Mouse (Mus musculus) embryonic facial prominence, embryonic 10.5 days (tissue): ENCODE data around the gene Astn2. TPM values are rescaled to one million over a fixed set of nuclear protein-coding genes. Genes with fewer than 3 reads are reported as not detected.

Experiments used
- DNase-seq: peaks from one replicate; pipeline ENCODE4 v3.0.0-alpha.2; 2017; ENCODE audit warnings: low spot score
- H3K27ac ChIP-seq: fragments of 300-500 bp; sonication (generic); replicated peaks from 2 replicates; pipeline ENCODE4 v1.5.1; 2016; ENCODE audit warnings: mild to moderate bottlenecking
- H3K27me3 ChIP-seq: fragments of 300-500 bp; sonication (generic); replicated peaks from 2 replicates; pipeline ENCODE4 v1.6.1; 2016; ENCODE audit warnings: low read depth, mild to moderate bottlenecking; ENCODE audit not compliant: poor library complexity, severe bottlenecking
- H3K36me3 ChIP-seq: fragments of 300-500 bp; sonication (generic); replicated peaks from 2 replicates; pipeline ENCODE4 v1.6.1; 2016; ENCODE audit warnings: mild to moderate bottlenecking, moderate library complexity
- H3K4me1 ChIP-seq: fragments of 300-500 bp; sonication (generic); 2 replicates; pipeline ENCODE4 v1.6.1; 2016
- H3K4me3 ChIP-seq: fragments of 300-500 bp; sonication (generic); 2 replicates; pipeline ENCODE4 v1.5.1; 2016; ENCODE audit warnings: mild to moderate bottlenecking, moderate library complexity
- H3K9me3 ChIP-seq: fragments of 300-500 bp; sonication (generic); 2 replicates; pipeline ENCODE4 v1.6.1; 2016; ENCODE audit warnings: mild to moderate bottlenecking
- WGBS: fragments of 180-500 bp; shearing (Covaris S2); methylation state at CpG from one replicate; pipeline ENCODE4 v1.1.7; 2016; 5-methylcytosine and 5-hydroxymethylcytosine counted together
- polyA plus RNA-seq: library from polyadenylated mRNA; unstranded; fragments of >200 nt; fragmentation: Nextera tagmentation; extraction: Ambion mirVana; gene quantifications from 2 replicates; pipeline ENCODE4 v1.2.1, GENCODE M21; 2016

The Astn2 gene
- polyA plus RNA-seq, 1 experiment from 2014 or later, result 0.40 TPM

- H3K36me3 ChIP-seq, result no peaks in the 10 kb centered on the region
- 70% methylated on average over 11 of the region's 11 CpGs for WGBS
- H3K27me3 ChIP-seq, result no peaks in the 10 kb centered on the region
- DNase-seq, result no peak
- no peak overlapping the region for H3K27ac ChIP-seq
- no peak overlapping the region for H3K4me3 ChIP-seq
- H3K9me3 ChIP-seq, result no peaks in the 10 kb centered on the region
- no peaks in the 10 kb centered on the region for H3K4me1 ChIP-seq
Measured at GRCm38 (mm10) chr4:65916027-65917008, 488.1 kb downstream of the Astn2 start.

GRCm38 (mm10) chr4:65912247-65912942, 492.0 kb downstream of the Astn2 start:
- no peak overlapping the region for H3K4me3 ChIP-seq
- no peaks in the 10 kb centered on the region for H3K36me3 ChIP-seq
- no peak for DNase-seq
- no peaks in the 10 kb centered on the region for H3K9me3 ChIP-seq
- peaks cover 3% of the 10 kb centered on the region; the same call in 1 of the 2 replicates for H3K4me1 ChIP-seq
- H3K27ac ChIP-seq, result no peak overlapping the region
- H3K27me3 ChIP-seq, result no peaks in the 10 kb centered on the region
- 81% methylated on average over 8 of the region's 8 CpGs for WGBS

- no peaks in the 10 kb centered on the region for H3K36me3 ChIP-seq
- H3K4me1 ChIP-seq, result peaks cover 3% of the 10 kb centered on the region; the same call in 1 of the 2 replicates
- H3K27me3 ChIP-seq, result no peaks in the 10 kb centered on the region
- no peak overlapping the region for H3K27ac ChIP-seq
- no peaks in the 10 kb centered on the region for H3K9me3 ChIP-seq
- no peak for DNase-seq
- WGBS, result 74% methylated on average over 7 of the region's 7 CpGs
- H3K4me3 ChIP-seq, result no peak overlapping the region
Measured at GRCm38 (mm10) chr4:65907660-65908059, 496.8 kb downstream of the Astn2 start.

DNA sequence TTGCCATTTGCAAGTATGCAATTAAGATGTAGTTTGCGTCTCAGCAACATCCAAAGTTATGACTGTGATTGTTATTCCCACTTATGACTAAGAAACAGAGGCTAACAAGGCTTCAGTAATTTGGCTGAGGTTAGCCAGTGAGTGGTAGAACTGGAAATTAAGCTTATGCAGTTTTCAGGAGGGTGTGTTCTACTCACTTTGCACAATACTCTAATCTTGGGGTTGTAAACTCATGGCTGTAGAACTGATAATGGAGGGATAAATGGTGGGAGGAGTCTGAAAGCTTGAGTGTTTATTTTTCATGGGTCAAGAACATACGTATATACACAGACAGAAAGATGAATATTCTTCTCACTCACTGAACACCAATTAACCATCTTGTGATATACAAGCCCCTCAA, 499.4 kb downstream of the Astn2 start:
- DNase-seq, result no peak

GRCm38 (mm10) chr4:65896092-65897027, 508.1 kb downstream of the Astn2 start:
- Histone ChIP-seq H3K27ac (no peak overlapping the region), H3K27me3 (no peaks in the 10 kb centered on the region), H3K36me3 (no peaks in the 10 kb centered on the region), H3K9me3 (no peaks in the 10 kb centered on the region), H3K4me3 (no peak overlapping the region), H3K4me1 (no peaks in the 10 kb centered on the region)
- 74% methylated on average over 5 of the region's 5 CpGs for whole genome bisulfite sequencing
- DNase-seq, result no peak

More for the DNA sequence above, 499.4 kb downstream of the Astn2 start:
- Histone ChIP-seq H3K27me3 (no peaks in the 10 kb centered on the region), H3K27ac (no peak overlapping the region), H3K4me3 (no peak overlapping the region), H3K4me1 (peaks cover 3% of the 10 kb centered on the region; the same call in 1 of the 2 replicates), H3K36me3 (no peaks in the 10 kb centered on the region), H3K9me3 (no peaks in the 10 kb centered on the region)
- 88% methylated on average over 2 of the region's 2 CpGs for WGBS

GRCm38 (mm10) chr4:65888332-65888993, 515.9 kb downstream of the Astn2 start:
- 75% methylated on average over 5 of the region's 5 CpGs for WGBS
- Histone ChIP-seq H3K36me3 (no peaks in the 10 kb centered on the region), H3K4me3 (no peak overlapping the region), H3K27ac (no peak overlapping the region), H3K27me3 (no peaks in the 10 kb centered on the region), H3K4me1 (peaks cover 3% of the 10 kb centered on the region; the same call in 1 of the 2 replicates), H3K9me3 (no peaks in the 10 kb centered on the region)
- no peak for DNase-seq

GRCm38 (mm10) chr4:65886862-65887261, 517.5 kb downstream of the Astn2 start:
- Histone ChIP-seq H3K9me3 (no peaks in the 10 kb centered on the region), H3K27ac (no peak overlapping the region), H3K4me3 (no peak overlapping the region), H3K36me3 (no peaks in the 10 kb centered on the region), H3K27me3 (no peaks in the 10 kb centered on the region), H3K4me1 (peaks cover 3% of the 10 kb centered on the region; the same call in 1 of the 2 replicates)
- WGBS, result 76% methylated on average over 1 of the region's 1 CpGs
- no peak for DNase-seq

GRCm38 (mm10) chr4:65885921-65886320, 518.5 kb downstream of the Astn2 start:
- no peaks in the 10 kb centered on the region for H3K9me3 ChIP-seq
- no peaks in the 10 kb centered on the region for H3K27me3 ChIP-seq
- no peak for DNase-seq
- H3K36me3 ChIP-seq, result no peaks in the 10 kb centered on the region
- no peak overlapping the region for H3K27ac ChIP-seq
- no peak overlapping the region for H3K4me3 ChIP-seq
- H3K4me1 ChIP-seq, result peaks cover 3% of the 10 kb centered on the region; the same call in 1 of the 2 replicates
- WGBS, result 83% methylated on average over 3 of the region's 3 CpGs

DNA sequence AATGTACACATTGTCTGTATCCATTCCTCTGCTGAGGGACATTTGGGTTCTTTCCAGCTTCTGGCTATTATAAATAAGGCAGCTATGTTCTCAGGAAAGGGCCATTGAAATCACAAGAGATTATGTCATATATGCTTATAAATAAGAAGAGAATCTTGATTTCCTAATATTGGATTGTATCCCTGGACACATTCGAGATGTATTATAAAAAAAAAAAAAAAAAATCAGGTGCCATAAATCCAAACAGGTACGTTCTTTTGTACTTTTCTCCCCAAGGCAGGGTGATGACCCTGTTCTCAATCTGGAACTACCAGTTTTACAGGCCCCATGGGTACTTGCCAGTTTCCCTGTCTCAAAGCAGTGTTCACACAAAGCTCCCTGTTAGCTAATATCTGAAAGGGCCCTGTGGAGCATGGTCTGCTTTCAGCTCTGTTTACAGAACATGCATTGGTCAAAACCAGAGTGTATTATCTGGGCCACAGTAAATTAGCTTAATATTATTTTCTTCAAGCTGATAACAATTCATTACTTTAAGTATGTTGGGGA, 530.1 kb downstream of the Astn2 start:
- Histone ChIP-seq H3K4me3 (no peak overlapping the region), H3K27me3 (no peaks in the 10 kb centered on the region), H3K4me1 (no peaks in the 10 kb centered on the region), H3K27ac (no peak overlapping the region), H3K9me3 (no peaks in the 10 kb centered on the region), H3K36me3 (no peaks in the 10 kb centered on the region)
- no peak for DNase-seq
- 85% methylated on average over 2 of the region's 2 CpGs for WGBS

DNA sequence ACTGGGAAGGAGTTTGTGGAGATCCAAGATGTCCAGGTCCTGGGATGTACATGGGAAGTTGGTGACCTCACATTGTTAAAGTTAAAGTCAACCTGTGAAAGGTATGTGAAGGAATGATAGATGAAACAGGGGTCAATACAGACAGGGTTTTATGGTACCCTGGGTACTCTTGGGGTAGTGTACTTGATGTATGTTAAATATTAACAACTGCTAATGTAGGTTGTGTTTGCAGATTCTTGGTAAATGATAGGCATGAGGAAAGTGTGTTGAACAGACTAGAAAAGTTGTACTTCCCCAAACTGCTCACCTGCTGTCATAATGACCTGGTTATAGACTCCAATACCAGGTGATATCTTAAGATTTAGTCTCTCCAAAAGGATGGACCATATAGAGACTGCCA, 539.9 kb downstream of the Astn2 start:
- no peak overlapping the region for H3K4me3 ChIP-seq
- H3K9me3 ChIP-seq, result no peaks in the 10 kb centered on the region
- H3K27me3 ChIP-seq, result no peaks in the 10 kb centered on the region
- H3K27ac ChIP-seq, result no peak overlapping the region
- no peaks in the 10 kb centered on the region for H3K36me3 ChIP-seq
- no peaks in the 10 kb centered on the region for H3K4me1 ChIP-seq
- no peak for DNase-seq

GRCm38 (mm10) chr4:65843191-65843590, 561.2 kb downstream of the Astn2 start:
- WGBS, result 71% methylated on average over 2 of the region's 2 CpGs
- Histone ChIP-seq H3K4me3 (no peak overlapping the region), H3K27me3 (0 out of 2 replicates have a peak, but pooled peaks cover 8% of the 10 kb centered on the region), H3K4me1 (0 out of 2 replicates have a peak, but pooled peaks cover 5% of the 10 kb centered on the region), H3K36me3 (no peaks in the 10 kb centered on the region), H3K27ac (no peak overlapping the region), H3K9me3 (no peaks in the 10 kb centered on the region)
- DNase-seq, result no peak
